Mouse (Mus musculus): ENCODE measurements around the gene Gm20517.

- no peak for TF ChIP-seq CTCF (IDR thresholded peaks at IDR 0.05; ENCODE audit: control insufficient read depth, insufficient read depth, insufficient read length)
- TF ChIP-seq USF1 (IDR thresholded peaks at IDR 0.05; ENCODE audit: low read depth), result no peak
- no peak for TF ChIP-seq CEBPB (IDR thresholded peaks at IDR 0.05; ENCODE audit: low read depth)
Observed at GRCm38 (mm10) chr17:47664474-47664873, 53.1 kb downstream of the Gm20517 start.

Data from C2C12 (cell line).